Mouse (Mus musculus): Measurements from ENCODE around the gene Eif4a3.

DNA sequence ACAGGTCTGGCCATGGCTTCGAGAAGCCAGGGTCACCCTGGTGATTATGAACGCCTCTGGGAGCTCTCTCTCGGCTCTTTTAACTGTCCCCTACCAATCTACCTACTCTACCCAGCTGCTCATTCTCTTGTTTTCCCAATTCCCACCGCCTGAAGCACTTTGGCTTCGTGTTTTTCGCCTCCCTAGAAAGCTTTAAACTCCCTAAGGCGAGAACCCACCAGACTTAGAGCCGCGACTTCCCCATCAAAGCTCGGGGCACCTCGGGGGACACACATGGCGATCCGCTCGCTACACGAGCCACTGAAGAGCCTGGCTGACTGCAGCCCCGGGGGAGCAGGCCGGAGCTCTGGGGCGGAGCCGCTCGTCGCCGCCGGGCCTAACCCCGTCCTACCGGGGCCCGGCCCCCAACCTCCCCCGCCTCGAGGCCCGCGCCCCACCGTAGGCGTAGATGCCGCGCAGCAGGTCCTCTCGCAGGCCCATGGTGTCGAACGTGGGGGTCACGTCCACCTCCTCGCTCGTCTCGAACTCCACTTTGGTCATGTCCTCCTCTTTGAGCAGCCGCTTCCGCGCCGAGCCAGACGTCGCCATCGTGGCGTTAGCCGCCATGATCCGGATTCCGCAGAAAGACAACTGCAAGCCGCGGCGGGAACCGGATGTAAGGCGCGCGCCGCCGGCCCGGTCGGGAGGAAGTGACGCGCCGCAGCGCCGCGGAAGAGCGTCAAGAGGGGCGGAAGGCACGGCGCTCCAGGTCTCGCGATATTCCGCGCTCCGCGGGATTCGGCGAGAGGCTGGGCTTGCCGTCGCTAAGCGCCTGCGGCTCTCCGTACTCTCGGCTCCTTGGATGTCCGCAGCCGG lies at the start of gene Eif4a3:
- TF ChIP-seq GATA1 (IDR thresholded peaks at IDR 0.05; ENCODE audit: low read length) (no peak), TAL1 (IDR thresholded peaks at IDR 0.05; ENCODE audit: low read length) (no peak)
